Mouse (Mus musculus): ENCODE measurements at regions not wholly inside any gene's neighbourhood (a gene's known extent, or its start where the extent isn't known, plus 50 kb on each side); places are given as distances from the start of the nearest gene placed in this dataset.

- TF ChIP-seq POLR2AphosphoS2 (IDR thresholded peaks at IDR 0.05; ENCODE audit: low read length) = no peak
- peak; percentile 75; the same call in 1 of the 2 replicates for TF ChIP-seq RCOR1 (IDR thresholded peaks at IDR 0.05; ENCODE audit: low read depth, low read length)
- peak in 1 of 2 experiments; percentile 49; a peak in 1 of 4 replicates for TF ChIP-seq EP300 (IDR thresholded peaks at IDR 0.05; ENCODE audit: low read depth in 1 of 2, low read length in 2 of 2)
- TF ChIP-seq GABPA (IDR thresholded peaks at IDR 0.05; ENCODE audit: low read depth, low read length) = no peak
- TF ChIP-seq TCF12 (IDR thresholded peaks at IDR 0.05; ENCODE audit: low read depth, low read length) = peak; percentile 32
- no peak for TF ChIP-seq CHD1 (IDR thresholded peaks at IDR 0.05; ENCODE audit: low read depth, low read length)
- TF ChIP-seq MEF2A (IDR thresholded peaks at IDR 0.05; ENCODE audit: extremely low read depth, insufficient replicate concordance, low read depth, low read length, poor library complexity, severe bottlenecking) = no peak
- TF ChIP-seq CHD2 (IDR thresholded peaks at IDR 0.05; ENCODE audit: low read length) = no peak
- no peak for TF ChIP-seq BHLHE40 (IDR thresholded peaks at IDR 0.05; ENCODE audit: borderline replicate concordance, low read depth, low read length)
- no peak for TF ChIP-seq MYC (IDR thresholded peaks at IDR 0.05; ENCODE audit: low read depth, low read length)
- no peak for TF ChIP-seq UBTF (IDR thresholded peaks at IDR 0.05; ENCODE audit: borderline replicate concordance, insufficient read depth, low read depth, low read length)
- peak; percentile 33; the same call in 1 of the 2 replicates for TF ChIP-seq GATA1 (IDR thresholded peaks at IDR 0.05; ENCODE audit: low read depth, low read length)
- TF ChIP-seq CTCF (IDR thresholded peaks at IDR 0.05 in 2 of 3, conservative IDR thresholded peaks at IDR 0.05 in 1 of 3; ENCODE audit: control insufficient read depth in 1 of 3, insufficient read depth in 1 of 3, low read depth in 2 of 3, low read length in 3 of 3, poor library complexity in 1 of 3, severe bottlenecking in 1 of 3) = no peak
- TF ChIP-seq POLR2A (IDR thresholded peaks at IDR 0.05; ENCODE audit: control insufficient read depth in 1 of 2, insufficient read depth in 1 of 2, low read depth in 1 of 2, low read length in 2 of 2, poor library complexity in 1 of 2) = no peak
- no peak for TF ChIP-seq POLR2AphosphoS5 (IDR thresholded peaks at IDR 0.05; ENCODE audit: borderline replicate concordance, low read depth, low read length)
- TF ChIP-seq MAFK (IDR thresholded peaks at IDR 0.05; ENCODE audit: borderline replicate concordance, low read depth, low read length) = no peak
- TF ChIP-seq JUND (IDR thresholded peaks at IDR 0.05; ENCODE audit: low read depth, low read length) = no peak
- no peak for TF ChIP-seq ZNF384 (IDR thresholded peaks at IDR 0.05; ENCODE audit: low read depth, low read length)
- no peak for TF ChIP-seq E2F4 (IDR thresholded peaks at IDR 0.05; ENCODE audit: borderline replicate concordance, low read depth, low read length)
- no peak for TF ChIP-seq USF2 (IDR thresholded peaks at IDR 0.05; ENCODE audit: borderline replicate concordance in 1 of 2, insufficient read depth in 1 of 2, low read depth in 1 of 2, low read length in 2 of 2)
- no peak for TF ChIP-seq NRF1 (IDR thresholded peaks at IDR 0.05; ENCODE audit: insufficient read depth, low read depth, low read length, poor library complexity, severe bottlenecking)
- TF ChIP-seq TBP (IDR thresholded peaks at IDR 0.05; ENCODE audit: low read depth, low read length) = no peak
- no peaks in the 10 kb centered on the region for H3K9me3 ChIP-seq (replicated peaks; ENCODE audit: insufficient read depth, low read length)
- H3K27ac ChIP-seq (ENCODE audit: control insufficient read depth, low read depth, low read length) = no peak overlapping the region
- H3K27me3 ChIP-seq (ENCODE audit: control insufficient read depth in 1 of 2, insufficient read depth in 2 of 2, low read length in 2 of 2) = no peaks in the 10 kb centered on the region
- H3K79me2 ChIP-seq (ENCODE audit: control insufficient read depth, insufficient read depth, low read length, poor library complexity) = no peaks in the 10 kb centered on the region
- peak; percentile 13 for DNase-seq (ENCODE audit: low read depth, low spot score)
- H3K4me1 ChIP-seq (ENCODE audit: control insufficient read depth in 1 of 2, insufficient read depth in 2 of 2, low read length in 2 of 2) = no peaks in the 10 kb centered on the region
- H3K4me3 ChIP-seq (ENCODE audit: control insufficient read depth in 1 of 2, insufficient read depth in 1 of 2, low read depth in 2 of 2, low read length in 2 of 2) = no peak overlapping the region
- peaks cover 0 to 3% of the 10 kb centered on the region in 2 experiments; a peak in 2 of 4 replicates for H3K36me3 ChIP-seq (ENCODE audit: control insufficient read depth in 1 of 2, insufficient read depth in 2 of 2, low read length in 2 of 2)
- no peak overlapping the region for H3K9ac ChIP-seq (ENCODE audit: control insufficient read depth, low read depth, low read length, poor library complexity, severe bottlenecking)
Measured at GRCm38 (mm10) chr8:96878793-96879192, 990.4 kb upstream of the Got2 start.
